ENCODE assay signal across 8 mouse cellular contexts in genomic region chr2:129065437-129066282, GRCm38 (mm10). TPM values are rescaled to one million over a fixed set of nuclear protein-coding genes. Genes with fewer than 3 reads are reported as not detected.
DNase-seq lines count a peak whose midpoint lies in the region; ATAC-seq and TF ChIP-seq lines count a peak whose summit lies in the region.

TSS of gene Ttl (plus strand) at chr2:129065942.

- H3K4me1 ChIP-seq in ES-E14 (ENCODE audit: control insufficient read depth in 2 of 2, insufficient read depth in 2 of 2, low read length in 2 of 2, poor library complexity in 1 of 2): peaks cover 3 to 7% of the 10 kb centered on the region in 2 experiments; a peak in 3 of 4 replicates
- peaks cover 10% of the 10 kb centered on the region for H3K4me1 ChIP-seq in forebrain, embryonic 14.5 days (ENCODE audit: control insufficient read depth, insufficient read depth, low read length)
- peaks cover 14% of the 10 kb centered on the region for H3K4me1 ChIP-seq in liver, postnatal 0 days (ENCODE audit: insufficient read depth)
- H3K4me1 ChIP-seq in neural tube, embryonic 13.5 days (replicated peaks): peaks cover 44% of the 10 kb centered on the region
- H3K4me1 ChIP-seq in stomach, postnatal 0 days (replicated peaks; ENCODE audit: control insufficient read depth, insufficient read depth): no peaks in the 10 kb centered on the region

- peak; percentile 59 for DNase-seq in ES-E14 (ENCODE audit: low read depth, low spot score)
- DNase-seq in cerebellum, adult 11 months: peak; percentile 77
- DNase-seq in forebrain, embryonic 14.5 days (ENCODE audit: low spot score): peak; percentile 80
- DNase-seq in heart, postnatal 10 days: peak; percentile 84 to 86
- peak; percentile 83 to 91 for DNase-seq in kidney, postnatal 36 days
- DNase-seq in liver, postnatal 0 days: peak; percentile 85
- peak; percentile 84 for DNase-seq in stomach, postnatal 0 days (ENCODE audit: low spot score)

- under 1% methylated on average over 55 of the region's 62 CpGs for WGBS in forebrain, embryonic 14.5 days
- WGBS in liver, postnatal 0 days (ENCODE audit: insufficient replicate concordance): 3% methylated on average over 50 of the region's 62 CpGs
- WGBS in neural tube, embryonic 13.5 days: under 1% methylated on average over 62 of the region's 62 CpGs
- WGBS in stomach, postnatal 0 days: 3% methylated on average over 41 of the region's 62 CpGs

- no peaks in the 10 kb centered on the region for H3K9me3 ChIP-seq in ES-E14 (ENCODE audit: control insufficient read depth, insufficient read depth, low read depth, low read length)
- H3K9me3 ChIP-seq in forebrain, embryonic 14.5 days (replicated peaks; ENCODE audit: control insufficient read depth, low read length): no peaks in the 10 kb centered on the region
- no peaks in the 10 kb centered on the region for H3K9me3 ChIP-seq in liver, postnatal 0 days (ENCODE audit: low read length)
- H3K9me3 ChIP-seq in neural tube, embryonic 13.5 days: no peaks in the 10 kb centered on the region
- no peaks in the 10 kb centered on the region for H3K9me3 ChIP-seq in stomach, postnatal 0 days (ENCODE audit: control insufficient read depth, low read length)

- H3K36me3 ChIP-seq in ES-E14 (ENCODE audit: control insufficient read depth, insufficient read depth, low read length, poor library complexity, severe bottlenecking): no peaks in the 10 kb centered on the region
- peaks cover 4% of the 10 kb centered on the region; the same call in 1 of the 2 replicates for H3K36me3 ChIP-seq in forebrain, embryonic 14.5 days (ENCODE audit: control insufficient read depth, insufficient read depth, low read length)
- no peaks in the 10 kb centered on the region for H3K36me3 ChIP-seq in liver, postnatal 0 days (replicated peaks; ENCODE audit: insufficient read depth, low read length)
- H3K36me3 ChIP-seq in neural tube, embryonic 13.5 days: peaks cover 9% of the 10 kb centered on the region; the same call in 1 of the 2 replicates
- no peaks in the 10 kb centered on the region for H3K36me3 ChIP-seq in stomach, postnatal 0 days (ENCODE audit: control insufficient read depth, insufficient read depth, low read length)

- H3K4me2 ChIP-seq in forebrain, embryonic 14.5 days (ENCODE audit: low read length): peak within 1 kb of the TSS; percentile 72
- peak within 1 kb of the TSS; percentile 94 for H3K4me2 ChIP-seq in liver, postnatal 0 days (ENCODE audit: low read depth, low read length)
- peak within 1 kb of the TSS; percentile 79 for H3K4me2 ChIP-seq in neural tube, embryonic 13.5 days
- peak within 1 kb of the TSS; percentile 82 for H3K4me2 ChIP-seq in stomach, postnatal 0 days (replicated peaks; ENCODE audit: low read depth)

- TF ChIP-seq EP300 in liver, postnatal 0 days (IDR thresholded peaks at IDR 0.05; ENCODE audit: low read depth): no peak
- no peak for TF ChIP-seq EP300 in stomach, postnatal 0 days (optimal IDR thresholded peaks at IDR 0.05)

- in situ Hi-C loops in ES-E14 (cut with MboI; ENCODE audit: low sequenced_read_pairs in 2 of 2, unreplicated experiment in 2 of 2): no loop called here

- H3K27me3 ChIP-seq in forebrain, embryonic 14.5 days (replicated peaks; ENCODE audit: control insufficient read depth, insufficient read depth, low read length): no peaks in the 10 kb centered on the region
- no peaks in the 10 kb centered on the region for H3K27me3 ChIP-seq in liver, postnatal 0 days (ENCODE audit: insufficient read depth, low read length)
- no peaks in the 10 kb centered on the region for H3K27me3 ChIP-seq in neural tube, embryonic 13.5 days
- H3K27me3 ChIP-seq in stomach, postnatal 0 days (ENCODE audit: control insufficient read depth, insufficient read depth, low read length): no peaks in the 10 kb centered on the region

- peak within 1 kb of the TSS; percentile 89 for H3K9ac ChIP-seq in ES-E14 (ENCODE audit: insufficient read depth, low read depth, low read length, poor library complexity, severe bottlenecking)
- H3K9ac ChIP-seq in forebrain, embryonic 14.5 days (ENCODE audit: low read length): peak within 1 kb of the TSS; percentile 88
- H3K9ac ChIP-seq in liver, postnatal 0 days (replicated peaks): peak within 1 kb of the TSS; percentile 75
- H3K9ac ChIP-seq in neural tube, embryonic 13.5 days: peak within 1 kb of the TSS; percentile 94
- H3K9ac ChIP-seq in stomach, postnatal 0 days (ENCODE audit: low read length): peak within 1 kb of the TSS; percentile 78

- TF ChIP-seq CTCF in liver, postnatal 0 days (IDR thresholded peaks at IDR 0.05; ENCODE audit: low read depth): no peak
- no peak for TF ChIP-seq CTCF in stomach, postnatal 0 days (IDR thresholded peaks at IDR 0.05; ENCODE audit: low read depth)

- H3K27ac ChIP-seq in ES-E14 (ENCODE audit: insufficient read depth, low read depth, low read length, poor library complexity, severe bottlenecking): no peak within 1 kb of the TSS; the same call in 1 of the 2 replicates
- peak within 1 kb of the TSS; percentile 75 for H3K27ac ChIP-seq in forebrain, embryonic 14.5 days (ENCODE audit: low read depth, low read length)
- H3K27ac ChIP-seq in liver, postnatal 0 days (ENCODE audit: low read depth): peak within 1 kb of the TSS; percentile 55; the same call in 1 of the 2 replicates
- peak within 1 kb of the TSS; percentile 88 for H3K27ac ChIP-seq in neural tube, embryonic 13.5 days (replicated peaks)
- peak within 1 kb of the TSS; percentile 82 for H3K27ac ChIP-seq in stomach, postnatal 0 days (replicated peaks)

- H3K4me3 ChIP-seq in ES-E14 (ENCODE audit: insufficient read depth in 1 of 2, low read depth in 1 of 2, low read length in 2 of 2, poor library complexity in 1 of 2, severe bottlenecking in 1 of 2): peak within 1 kb of the TSS; percentile 86 to 97
- peak within 1 kb of the TSS; percentile 90 for H3K4me3 ChIP-seq in forebrain, embryonic 14.5 days (ENCODE audit: low read depth, low read length)
- H3K4me3 ChIP-seq in liver, postnatal 0 days (ENCODE audit: low read depth, low read length): peak within 1 kb of the TSS; percentile 75
- peak within 1 kb of the TSS; percentile 93 for H3K4me3 ChIP-seq in neural tube, embryonic 13.5 days
- peak within 1 kb of the TSS; percentile 83 for H3K4me3 ChIP-seq in stomach, postnatal 0 days (ENCODE audit: low read depth, low read length)

- ATAC-seq in forebrain, embryonic 14.5 days: peak; percentile 96
- peak; percentile 94 for ATAC-seq in liver, postnatal 0 days
- peak; percentile 96 for ATAC-seq in neural tube, embryonic 13.5 days (ENCODE audit: low read depth)
- peak; percentile 92 for ATAC-seq in stomach, postnatal 0 days (ENCODE audit: low FRiP score, low TSS enrichment)

- intact Hi-C loops in heart, postnatal 10 days (cut with DNase I): no loop called here

TF ChIP-seq in ES-E14, 5 proteins besides CTCF, POLR2A, EP300 and RAD21:
- no peak for TF ChIP-seq ZC3H11A (IDR thresholded peaks at IDR 0.05; ENCODE audit: borderline replicate concordance, low read depth, low read length)
- no peak for TF ChIP-seq CHD2 (IDR thresholded peaks at IDR 0.05; ENCODE audit: low read depth, low read length)
- no peak for TF ChIP-seq ZNF384 (IDR thresholded peaks at IDR 0.05; ENCODE audit: low read depth, low read length)
- TF ChIP-seq HCFC1 (IDR thresholded peaks at IDR 0.05; ENCODE audit: borderline replicate concordance, insufficient read depth, low read length): no peak
- no peak for TF ChIP-seq MAFK (IDR thresholded peaks at IDR 0.05; ENCODE audit: insufficient read depth, low read depth, low read length)

RNA-seq across cellular contexts. Expression of gene Ttl, which starts in this region (rescaled TPM):
- total RNA-seq in ES-E14 (2012; rRNA removed): 10.4 and 12.4 TPM in 2 replicates
- 27.3 and 32.8 TPM in 2 replicates for polyA plus RNA-seq in forebrain, embryonic 14.5 days (2014; fragmentation: Nextera tagmentation; extraction: Ambion mirVana)
- 10 to 100 TPM; 18.1 to 20.2 TPM for total RNA-seq in heart, postnatal 10 days (2021)
- 1.2 and 1.9 TPM in 2 replicates for polyA plus RNA-seq in liver, postnatal 0 days (2015; fragmentation: Nextera tagmentation; extraction: Ambion mirVana)
- polyA plus RNA-seq in neural tube, embryonic 13.5 days (2015; fragmentation: Nextera tagmentation; extraction: Ambion mirVana): 32.4 and 33.1 TPM in 2 replicates
- polyA plus RNA-seq in stomach, postnatal 0 days (2015; fragmentation: Nextera tagmentation; extraction: Ambion mirVana): 6.8 and 7.1 TPM in 2 replicates
